Mouse (Mus musculus) common myeloid progenitor, adult 5-6 weeks (primary cell): ENCODE data around the gene Slc8a2. TPM values are rescaled to one million over a fixed set of nuclear protein-coding genes. Genes with fewer than 3 reads are reported as not detected.
A peak's percentile ranks its signal among the peaks of the same experiment; 100 is the strongest.

Source experiments
- ATAC-seq: replicated peaks from 2 replicates; pipeline ENCODE4 v1.8.0; 2016; ENCODE audit warnings: low read depth, mild to moderate bottlenecking, moderate TSS enrichment, inconsistent platforms; ENCODE audit not compliant: poor library complexity, severe bottlenecking
- total RNA-seq: library from RNA; stranded (forward); fragments of 200-1000, 187-1606 nt; gene quantifications from 2 replicates; pipeline ENCODE4 v1.2.3, GENCODE M21; 2017

The Slc8a2 gene
- 0.09 TPM in 1 of 2 replicates, not detected in the other for total RNA-seq

GRCm38 (mm10) chr7:16129421-16129845 lies at the start of gene Slc8a2:
TSS of gene Slc8a2 (plus strand) at chr7:16129826.
- peak; percentile 87 for ATAC-seq

GRCm38 (mm10) chr7:16079947-16080346 lies 49.7 kb upstream of the Slc8a2 start:
- ATAC-seq = no peak

GRCm38 (mm10) chr7:16080581-16080980 lies 49.0 kb upstream of the Slc8a2 start:
- ATAC-seq = no peak

- no peak for ATAC-seq
Observed at GRCm38 (mm10) chr7:16083361-16083760, 46.3 kb upstream of the Slc8a2 start.

DNA sequence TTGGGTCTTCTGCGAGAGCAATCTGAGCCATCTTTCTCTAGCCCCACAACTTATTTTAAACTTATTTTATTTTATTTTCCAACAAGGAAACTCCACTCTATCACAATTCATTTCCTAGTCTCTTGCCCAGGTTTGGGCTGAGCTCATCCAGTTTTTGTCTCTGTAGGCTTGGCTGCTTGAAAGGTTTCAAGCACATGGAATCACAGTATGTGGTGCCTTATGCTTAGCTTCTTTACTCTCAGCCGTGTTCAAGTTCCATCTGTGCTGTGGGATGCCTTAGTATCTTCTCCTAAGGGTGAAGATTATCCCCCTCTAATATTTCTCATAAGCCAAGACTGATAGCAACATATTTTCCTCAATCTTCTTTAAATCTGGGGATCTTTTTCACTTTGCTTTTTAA lies 42.0 kb upstream of the Slc8a2 start:
- no peak for ATAC-seq

GRCm38 (mm10) chr7:16094592-16094991 lies 35.0 kb upstream of the Slc8a2 start:
- ATAC-seq = no peak

DNA sequence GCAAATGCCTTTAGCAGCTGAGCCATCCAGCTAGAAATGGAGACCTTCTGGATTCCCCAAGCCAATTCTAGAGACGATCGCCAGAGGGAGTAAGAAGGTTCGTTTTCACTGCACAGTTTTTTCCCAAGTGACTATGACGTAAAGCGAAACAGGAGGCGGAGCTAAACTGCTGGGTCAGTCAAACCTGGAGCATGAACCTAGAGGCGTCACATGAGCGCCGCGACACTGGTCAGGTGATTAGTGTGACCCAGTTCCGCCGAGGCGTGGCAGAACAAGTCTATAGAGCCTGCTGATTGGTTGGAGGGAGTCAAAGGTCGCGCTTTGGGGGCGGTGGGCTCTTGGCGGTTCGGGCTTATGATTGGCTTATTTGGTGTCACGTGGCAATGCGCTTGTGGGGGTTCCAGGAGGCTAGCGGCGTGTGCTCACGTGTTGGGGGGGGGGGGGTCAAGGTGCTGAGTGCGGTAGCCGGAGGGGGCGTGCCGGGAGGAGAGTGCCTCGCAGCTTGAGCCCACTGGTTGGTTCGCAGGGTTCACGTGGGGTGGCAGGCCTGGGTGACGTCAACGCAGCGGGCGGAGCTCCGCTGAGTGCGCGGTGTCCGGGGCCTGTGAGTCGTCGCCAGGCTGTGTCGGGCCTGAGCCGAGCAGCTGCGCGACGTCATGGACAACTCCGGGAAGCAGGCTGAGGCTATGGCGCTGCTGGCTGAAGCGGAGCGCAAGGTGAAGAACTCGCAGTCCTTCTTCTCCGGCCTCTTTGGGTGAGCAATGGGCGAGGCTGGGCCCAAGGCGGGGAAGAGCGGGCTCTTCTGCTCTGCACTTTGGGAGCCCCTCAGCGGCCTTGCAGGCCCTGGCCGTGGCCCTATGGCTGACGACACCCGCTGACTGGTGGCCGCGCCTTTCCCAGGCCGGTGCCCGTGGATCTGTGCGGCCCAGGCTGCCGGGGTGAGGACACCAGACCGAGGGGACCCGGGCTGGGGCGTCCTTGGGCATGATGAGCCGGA lies 31.3 kb upstream of the Slc8a2 start, which contains the start of gene Napa:
TSS of gene Napa (plus strand) at position 438 of the 997 bp plus-strand sequence.
- ATAC-seq = peak; percentile 87

DNA sequence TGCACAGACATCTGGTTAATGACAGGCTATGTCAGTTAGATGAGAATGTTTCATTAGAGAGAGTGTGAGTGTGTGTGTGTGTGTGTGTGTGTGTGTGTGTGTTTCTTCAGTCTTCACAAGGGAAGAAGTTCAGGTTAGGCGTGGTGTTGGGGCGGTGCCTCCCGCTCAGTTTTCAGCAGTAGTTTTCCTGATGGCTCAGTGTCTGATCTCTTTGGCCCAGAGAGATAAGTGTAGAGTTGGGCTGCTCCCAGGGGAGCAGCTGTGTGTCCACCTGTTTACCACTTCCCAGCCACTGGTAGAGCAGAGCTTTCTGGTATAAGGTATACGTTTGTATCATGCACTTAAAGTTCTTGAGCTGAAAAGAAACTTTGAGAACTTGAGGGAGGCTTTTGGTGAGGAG lies 29.7 kb upstream of the Slc8a2 start:
- no peak for ATAC-seq

DNA sequence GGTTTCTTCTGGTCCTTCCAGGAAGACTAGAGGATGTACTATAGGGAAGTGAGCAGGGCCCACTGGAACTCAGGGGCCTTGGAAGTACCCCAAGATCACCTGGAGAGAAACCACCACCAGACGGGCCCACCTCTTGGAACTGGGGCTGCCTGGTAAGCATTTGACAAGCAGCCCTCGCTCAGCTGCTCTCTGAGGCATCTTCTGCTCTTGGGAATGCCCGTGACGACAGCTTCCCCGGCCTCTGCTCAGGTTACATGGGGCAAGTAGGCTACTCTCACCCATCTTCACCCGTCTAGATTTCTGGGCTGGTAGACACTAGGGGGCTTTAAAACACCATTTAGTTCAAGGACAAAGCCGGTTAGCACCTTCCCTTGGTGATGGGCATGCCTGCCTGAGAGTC lies 28.5 kb upstream of the Slc8a2 start:
- no peak for ATAC-seq

DNA sequence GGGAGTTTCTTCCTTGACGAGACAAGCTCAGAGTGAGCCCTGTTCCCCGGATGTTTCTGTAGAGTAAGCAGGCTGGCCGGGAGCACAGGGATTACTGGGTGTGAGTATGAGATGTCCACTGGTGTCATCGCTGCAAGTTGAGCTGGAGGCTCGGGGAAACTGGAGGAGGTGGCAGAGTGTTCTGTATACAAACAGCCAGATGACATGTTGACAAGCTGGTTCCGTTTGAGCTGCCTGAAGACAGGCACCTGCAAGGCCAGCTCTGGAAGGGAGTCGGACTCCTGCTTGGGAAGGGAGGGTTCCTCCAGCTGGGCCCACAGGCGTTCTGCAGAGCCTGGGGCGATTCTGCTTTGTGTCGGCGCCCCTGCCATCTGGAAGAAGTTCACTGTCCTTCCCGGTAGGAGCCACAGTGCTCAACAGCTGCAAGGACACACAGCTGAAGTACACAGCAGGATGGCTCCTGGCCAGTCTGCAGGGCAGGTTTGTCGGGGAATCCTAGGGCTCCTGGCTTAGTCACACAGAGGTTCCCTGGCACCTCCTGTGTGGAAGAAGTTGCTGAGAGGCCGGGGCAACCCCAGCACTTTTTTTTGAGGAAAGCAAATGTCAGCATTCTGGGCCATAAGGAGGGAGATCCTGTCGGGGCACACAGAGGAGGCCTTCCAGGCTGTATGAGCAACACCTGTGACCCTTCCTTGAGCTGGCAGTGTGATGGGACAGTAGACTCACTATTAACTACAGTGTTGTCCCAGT lies 27.7 kb upstream of the Slc8a2 start:
- ATAC-seq = no peak

- no peak for ATAC-seq
Observed at GRCm38 (mm10) chr7:16102686-16103226, 26.9 kb upstream of the Slc8a2 start.

GRCm38 (mm10) chr7:16103760-16104159 lies 25.9 kb upstream of the Slc8a2 start:
- no peak for ATAC-seq

GRCm38 (mm10) chr7:16104611-16105388 lies 24.8 kb upstream of the Slc8a2 start:
- no peak for ATAC-seq

GRCm38 (mm10) chr7:16108886-16109542 lies 20.6 kb upstream of the Slc8a2 start:
- no peak for ATAC-seq

DNA sequence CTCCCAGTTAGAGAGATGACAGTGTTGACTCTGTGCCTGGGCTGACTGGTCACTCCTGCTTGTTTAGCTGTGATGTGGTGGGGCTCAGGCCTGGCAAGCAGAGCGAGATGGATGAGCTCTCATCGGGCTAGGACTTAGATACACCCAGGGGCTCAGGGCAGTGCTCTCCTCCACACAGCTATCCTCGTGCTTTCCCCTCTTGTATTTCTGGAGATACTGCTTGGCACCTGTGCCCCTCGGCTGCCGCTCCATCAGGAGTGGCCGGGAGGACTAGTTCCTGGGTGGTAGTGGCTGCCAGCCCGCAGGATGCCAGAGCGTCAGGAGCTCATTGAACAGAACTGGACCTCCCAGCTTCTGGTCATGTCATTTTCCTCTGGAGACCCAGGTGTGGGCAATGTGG lies 19.5 kb upstream of the Slc8a2 start:
- ATAC-seq = no peak

- no peak for ATAC-seq
Observed at GRCm38 (mm10) chr7:16111284-16112090, 18.1 kb upstream of the Slc8a2 start.

DNA sequence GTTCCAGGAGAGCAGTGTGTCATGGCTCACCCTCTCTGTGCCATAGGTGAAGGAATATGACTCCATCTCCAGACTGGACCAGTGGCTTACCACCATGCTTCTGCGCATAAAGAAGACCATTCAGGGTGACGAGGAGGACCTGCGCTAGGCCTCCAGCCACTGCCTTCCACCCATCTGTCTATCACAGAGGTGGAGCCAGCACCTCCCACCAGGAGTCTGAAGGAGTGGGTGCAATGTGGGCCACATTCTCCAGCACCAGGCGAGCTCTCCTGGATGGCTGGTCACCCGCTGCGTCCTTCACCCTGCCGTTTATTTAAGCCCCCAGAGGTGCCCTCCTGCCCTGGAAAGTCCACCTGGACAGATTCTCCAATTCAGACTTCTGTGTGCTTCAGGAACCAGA lies 13.2 kb upstream of the Slc8a2 start:
- no peak for ATAC-seq

GRCm38 (mm10) chr7:16117100-16117499 lies 12.5 kb upstream of the Slc8a2 start:
- no peak for ATAC-seq
